Mouse (Mus musculus) heart, postnatal 0 days (tissue): ENCODE results near the gene Ccdc70.

Experiments
- CTCF ChIP-seq: IDR thresholded peaks from 2 replicates; pipeline ENCODE4 v1.5.1; 2016; ENCODE audit warnings: antibody characterized with exemption, control low read depth, low read depth
- EP300 ChIP-seq: IDR thresholded peaks from 2 replicates; pipeline ENCODE4 v1.6.1; 2016; ENCODE audit warnings: antibody characterized with exemption, low read depth

GRCm38 (mm10) chr8:21958414-21958813 is 11.2 kb upstream of the Ccdc70 start, which contains the start of gene Fam90a1a:
- TF ChIP-seq CTCF (no peak), EP300 (no peak)
